Mouse (Mus musculus): ENCODE measurements around the gene Rxrg. TPM values are rescaled to one million over a fixed set of nuclear protein-coding genes. Genes with fewer than 3 reads are reported as not detected.

Rxrg gene
- polyA plus RNA-seq, 1 experiment from 2014 or later = 0.63 TPM

- H3K4me3 ChIP-seq (replicated peaks) = no peak overlapping the region
- no peaks in the 10 kb centered on the region for H3K36me3 ChIP-seq
- no peak for DNase-seq
- no peak for ATAC-seq (ENCODE audit: low read depth)
- H3K4me2 ChIP-seq = no peak overlapping the region
- 52% methylated on average over 9 of the region's 9 CpGs for WGBS (ENCODE audit: insufficient replicate concordance)
- H3K27ac ChIP-seq = no peak overlapping the region
- H3K27me3 ChIP-seq = no peaks in the 10 kb centered on the region
- no peak overlapping the region for H3K9ac ChIP-seq
- H3K4me1 ChIP-seq (replicated peaks) = no peaks in the 10 kb centered on the region
- no peaks in the 10 kb centered on the region for H3K9me3 ChIP-seq (replicated peaks)
Measured at GRCm38 (mm10) chr1:167608201-167608741, 10.1 kb downstream of the Rxrg start.

- WGBS (ENCODE audit: insufficient replicate concordance) = 61% methylated on average over 14 of the region's 14 CpGs
- Histone ChIP-seq H3K9ac (no peak overlapping the region), H3K27me3 (no peaks in the 10 kb centered on the region), H3K4me1 (replicated peaks) (no peaks in the 10 kb centered on the region), H3K4me2 (no peak overlapping the region), H3K27ac (no peak overlapping the region), H3K9me3 (replicated peaks) (no peaks in the 10 kb centered on the region), H3K36me3 (no peaks in the 10 kb centered on the region), H3K4me3 (replicated peaks) (no peak overlapping the region)
- DNase-seq (no peak), ATAC-seq (ENCODE audit: low read depth) (no peak)
Measured at GRCm38 (mm10) chr1:167617131-167617530, 18.9 kb downstream of the Rxrg start.

- Histone ChIP-seq H3K4me2 (no peak overlapping the region), H3K4me1 (replicated peaks) (no peaks in the 10 kb centered on the region), H3K36me3 (no peaks in the 10 kb centered on the region), H3K9me3 (replicated peaks) (no peaks in the 10 kb centered on the region), H3K9ac (no peak overlapping the region), H3K27ac (no peak overlapping the region), H3K27me3 (no peaks in the 10 kb centered on the region), H3K4me3 (replicated peaks) (no peak overlapping the region)
- 66% methylated on average over 18 of the region's 18 CpGs for WGBS (ENCODE audit: insufficient replicate concordance)
- ATAC-seq (ENCODE audit: low read depth) (peak; percentile 53; the same call in 1 of the 2 replicates), DNase-seq (no peak)
Measured at GRCm38 (mm10) chr1:167617995-167618489, 19.9 kb downstream of the Rxrg start.

GRCm38 (mm10) chr1:167620206-167620795 is 22.1 kb downstream of the Rxrg start:
- Histone ChIP-seq H3K27ac (no peak overlapping the region), H3K9me3 (replicated peaks) (no peaks in the 10 kb centered on the region), H3K4me3 (replicated peaks) (no peak overlapping the region), H3K36me3 (no peaks in the 10 kb centered on the region), H3K4me2 (no peak overlapping the region), H3K4me1 (replicated peaks) (no peaks in the 10 kb centered on the region), H3K27me3 (no peaks in the 10 kb centered on the region), H3K9ac (no peak overlapping the region)
- ATAC-seq (ENCODE audit: low read depth) = no peak
- DNase-seq = no peak
- WGBS (ENCODE audit: insufficient replicate concordance) = 66% methylated on average over 15 of the region's 15 CpGs

GRCm38 (mm10) chr1:167625098-167625497 is 26.9 kb downstream of the Rxrg start:
- no peak for DNase-seq
- WGBS (ENCODE audit: insufficient replicate concordance) = 54% methylated on average over 3 of the region's 3 CpGs

GRCm38 (mm10) chr1:167631765-167632164 is 33.6 kb downstream of the Rxrg start:
- Histone ChIP-seq H3K4me1 (replicated peaks) (no peaks in the 10 kb centered on the region), H3K9ac (no peak overlapping the region), H3K9me3 (replicated peaks) (no peaks in the 10 kb centered on the region), H3K27ac (no peak overlapping the region), H3K36me3 (no peaks in the 10 kb centered on the region), H3K4me2 (no peak overlapping the region), H3K4me3 (replicated peaks) (no peak overlapping the region), H3K27me3 (no peaks in the 10 kb centered on the region)
- 74% methylated on average over 6 of the region's 6 CpGs for WGBS (ENCODE audit: insufficient replicate concordance)
- ATAC-seq (ENCODE audit: low read depth) = no peak
- no peak for DNase-seq

More at GRCm38 (mm10) chr1:167625098-167625497, 26.9 kb downstream of the Rxrg start:
- H3K4me1 ChIP-seq (replicated peaks) = no peaks in the 10 kb centered on the region
- H3K27me3 ChIP-seq = no peaks in the 10 kb centered on the region
- no peak overlapping the region for H3K4me3 ChIP-seq (replicated peaks)
- H3K36me3 ChIP-seq = no peaks in the 10 kb centered on the region
- no peaks in the 10 kb centered on the region for H3K9me3 ChIP-seq (replicated peaks)
- no peak overlapping the region for H3K9ac ChIP-seq
- ATAC-seq (ENCODE audit: low read depth) = no peak
- no peak overlapping the region for H3K4me2 ChIP-seq
- no peak overlapping the region for H3K27ac ChIP-seq

- Histone ChIP-seq H3K36me3 (no peaks in the 10 kb centered on the region), H3K4me3 (replicated peaks) (no peak overlapping the region), H3K9me3 (replicated peaks) (no peaks in the 10 kb centered on the region), H3K9ac (no peak overlapping the region), H3K4me1 (replicated peaks) (no peaks in the 10 kb centered on the region), H3K4me2 (no peak overlapping the region), H3K27ac (no peak overlapping the region), H3K27me3 (no peaks in the 10 kb centered on the region)
- ATAC-seq (ENCODE audit: low read depth) (no peak), DNase-seq (no peak)
- 50% methylated on average over 12 of the region's 12 CpGs for WGBS (ENCODE audit: insufficient replicate concordance)
Measured at GRCm38 (mm10) chr1:167635702-167636101, 37.5 kb downstream of the Rxrg start.

GRCm38 (mm10) chr1:167636948-167637347 is 38.8 kb downstream of the Rxrg start:
- ATAC-seq (ENCODE audit: low read depth) (no peak), DNase-seq (peak; percentile 26)
- no peaks in the 10 kb centered on the region for H3K36me3 ChIP-seq
- H3K4me2 ChIP-seq = no peak overlapping the region
- H3K4me1 ChIP-seq (replicated peaks) = no peaks in the 10 kb centered on the region
- H3K4me3 ChIP-seq (replicated peaks) = no peak overlapping the region
- H3K9me3 ChIP-seq (replicated peaks) = no peaks in the 10 kb centered on the region
- H3K9ac ChIP-seq = no peak overlapping the region
- no peaks in the 10 kb centered on the region for H3K27me3 ChIP-seq
- WGBS (ENCODE audit: insufficient replicate concordance) = 8% methylated on average over 3 of the region's 3 CpGs
- H3K27ac ChIP-seq = no peak overlapping the region

- Histone ChIP-seq H3K27me3 (peaks cover 3% of the 10 kb centered on the region; the same call in 1 of the 2 replicates), H3K9me3 (replicated peaks) (no peaks in the 10 kb centered on the region), H3K4me3 (replicated peaks) (no peak overlapping the region), H3K27ac (no peak overlapping the region), H3K9ac (no peak overlapping the region), H3K4me2 (no peak overlapping the region), H3K36me3 (no peaks in the 10 kb centered on the region), H3K4me1 (replicated peaks) (no peaks in the 10 kb centered on the region)
- 22% methylated on average over 13 of the region's 13 CpGs for WGBS (ENCODE audit: insufficient replicate concordance)
- no peak for ATAC-seq (ENCODE audit: low read depth)
- DNase-seq = peak; percentile 12
Measured at GRCm38 (mm10) chr1:167638053-167638452, 39.9 kb downstream of the Rxrg start.

GRCm38 (mm10) chr1:167638901-167639300 is 40.7 kb downstream of the Rxrg start:
- no peak overlapping the region for H3K9ac ChIP-seq
- no peak overlapping the region for H3K27ac ChIP-seq
- no peak overlapping the region for H3K4me3 ChIP-seq (replicated peaks)
- no peaks in the 10 kb centered on the region for H3K4me1 ChIP-seq (replicated peaks)
- H3K27me3 ChIP-seq = peaks cover 9% of the 10 kb centered on the region; the same call in 1 of the 2 replicates
- H3K36me3 ChIP-seq = no peaks in the 10 kb centered on the region
- ATAC-seq (ENCODE audit: low read depth) = no peak
- DNase-seq = no peak
- H3K9me3 ChIP-seq (replicated peaks) = no peaks in the 10 kb centered on the region
- WGBS (ENCODE audit: insufficient replicate concordance) = 60% methylated on average over 9 of the region's 9 CpGs
- H3K4me2 ChIP-seq = no peak overlapping the region

GRCm38 (mm10) chr1:167644866-167645537 is 46.8 kb downstream of the Rxrg start:
- H3K27me3 ChIP-seq = peaks cover 16% of the 10 kb centered on the region
- H3K36me3 ChIP-seq = no peaks in the 10 kb centered on the region
- H3K27ac ChIP-seq = no peak overlapping the region
- no peak overlapping the region for H3K4me2 ChIP-seq
- no peak overlapping the region for H3K4me3 ChIP-seq (replicated peaks)
- 16% methylated on average over 16 of the region's 16 CpGs for WGBS (ENCODE audit: insufficient replicate concordance)
- H3K4me1 ChIP-seq (replicated peaks) = no peaks in the 10 kb centered on the region
- no peak for ATAC-seq (ENCODE audit: low read depth)
- H3K9me3 ChIP-seq (replicated peaks) = no peaks in the 10 kb centered on the region
- H3K9ac ChIP-seq = no peak overlapping the region
- DNase-seq = peak; percentile 24
